Mouse (Mus musculus): Measurements from ENCODE around the gene Ngdn. TPM values are rescaled to one million over a fixed set of nuclear protein-coding genes. Genes with fewer than 3 reads are reported as not detected.
A peak's percentile ranks its signal among the peaks of the same experiment; 100 is the strongest.

Ngdn gene
- total and polyA plus RNA-seq, 2 experiments from 2014 or later: 50.1 to 50.9 TPM

GRCm38 (mm10) chr14:55023011-55023410 lies 7.8 kb downstream of the Ngdn start:
- Histone ChIP-seq H3K27me3 (ENCODE audit: control insufficient read depth, insufficient read depth, low read length) (no peaks in the 10 kb centered on the region), H3K4me2 (ENCODE audit: low read depth, low read length) (no peak overlapping the region), H3K4me3 (ENCODE audit: low read depth, low read length) (no peak overlapping the region), H3K4me1 (ENCODE audit: control insufficient read depth, insufficient read depth) (no peaks in the 10 kb centered on the region), H3K36me3 (replicated peaks; ENCODE audit: control insufficient read depth, insufficient read depth, low read length) (peaks cover 59% of the 10 kb centered on the region), H3K9ac (replicated peaks; ENCODE audit: low read depth, low read length) (no peak overlapping the region), H3K9me3 (replicated peaks; ENCODE audit: control insufficient read depth, low read length) (no peaks in the 10 kb centered on the region), H3K27ac (ENCODE audit: low read depth) (no peak overlapping the region)
- no peak for TF ChIP-seq EP300 (IDR thresholded peaks at IDR 0.05; ENCODE audit: low read depth)
- TF ChIP-seq CTCF (IDR thresholded peaks at IDR 0.05; ENCODE audit: low read depth): no peak
- ATAC-seq (ENCODE audit: insufficient read depth, low read depth) (no peak), DNase-seq (ENCODE audit: low spot score) (no peak)
- WGBS: 89% methylated on average over 15 of the region's 15 CpGs

GRCm38 (mm10) chr14:55024236-55024635 lies 9.0 kb downstream of the Ngdn start:
- H3K9ac ChIP-seq (replicated peaks; ENCODE audit: low read depth, low read length): no peak overlapping the region
- H3K36me3 ChIP-seq (replicated peaks; ENCODE audit: control insufficient read depth, insufficient read depth, low read length): peaks cover 53% of the 10 kb centered on the region
- peak; percentile 69 for TF ChIP-seq CTCF (IDR thresholded peaks at IDR 0.05; ENCODE audit: low read depth)
- no peak for TF ChIP-seq EP300 (IDR thresholded peaks at IDR 0.05; ENCODE audit: low read depth)
- DNase-seq (ENCODE audit: low spot score) (no peak), ATAC-seq (ENCODE audit: insufficient read depth, low read depth) (peak; percentile 61; the same call in 1 of the 2 replicates)
- no peak overlapping the region for H3K4me3 ChIP-seq (ENCODE audit: low read depth, low read length)
- H3K27me3 ChIP-seq (ENCODE audit: control insufficient read depth, insufficient read depth, low read length): no peaks in the 10 kb centered on the region
- H3K4me1 ChIP-seq (ENCODE audit: control insufficient read depth, insufficient read depth): no peaks in the 10 kb centered on the region
- H3K4me2 ChIP-seq (ENCODE audit: low read depth, low read length): no peak overlapping the region
- 63% methylated on average over 7 of the region's 7 CpGs for WGBS
- no peak overlapping the region for H3K27ac ChIP-seq (ENCODE audit: low read depth)
- H3K9me3 ChIP-seq (replicated peaks; ENCODE audit: control insufficient read depth, low read length): no peaks in the 10 kb centered on the region

- TF ChIP-seq CTCF (IDR thresholded peaks at IDR 0.05; ENCODE audit: low read depth): peak; percentile 14; the same call in 1 of the 2 replicates
- TF ChIP-seq EP300 (IDR thresholded peaks at IDR 0.05; ENCODE audit: low read depth): no peak
- Histone ChIP-seq H3K4me1 (ENCODE audit: control insufficient read depth, insufficient read depth) (no peaks in the 10 kb centered on the region), H3K4me2 (ENCODE audit: low read depth, low read length) (no peak overlapping the region), H3K9ac (replicated peaks; ENCODE audit: low read depth, low read length) (no peak overlapping the region), H3K27ac (ENCODE audit: low read depth) (no peak overlapping the region), H3K27me3 (ENCODE audit: control insufficient read depth, insufficient read depth, low read length) (no peaks in the 10 kb centered on the region), H3K36me3 (replicated peaks; ENCODE audit: control insufficient read depth, insufficient read depth, low read length) (peaks cover 51% of the 10 kb centered on the region), H3K9me3 (replicated peaks; ENCODE audit: control insufficient read depth, low read length) (no peaks in the 10 kb centered on the region), H3K4me3 (ENCODE audit: low read depth, low read length) (no peak overlapping the region)
- DNase-seq (ENCODE audit: low spot score): no peak
- ATAC-seq (ENCODE audit: insufficient read depth, low read depth): no peak
- 82% methylated on average over 5 of the region's 5 CpGs for WGBS
Measured at GRCm38 (mm10) chr14:55025527-55025926, 10.3 kb downstream of the Ngdn start.

GRCm38 (mm10) chr14:55027251-55027650 lies 12.0 kb downstream of the Ngdn start:
- TF ChIP-seq CTCF (IDR thresholded peaks at IDR 0.05; ENCODE audit: low read depth) (no peak), EP300 (IDR thresholded peaks at IDR 0.05; ENCODE audit: low read depth) (no peak)
- no peak overlapping the region for H3K4me2 ChIP-seq (ENCODE audit: low read depth, low read length)
- 7% methylated on average over 5 of the region's 5 CpGs for WGBS

GRCm38 (mm10) chr14:55027653-55028052 lies 12.4 kb downstream of the Ngdn start:
- no peak for ATAC-seq (ENCODE audit: insufficient read depth, low read depth)
- TF ChIP-seq EP300 (IDR thresholded peaks at IDR 0.05; ENCODE audit: low read depth) (no peak), CTCF (IDR thresholded peaks at IDR 0.05; ENCODE audit: low read depth) (peak; percentile 31)
- DNase-seq (ENCODE audit: low spot score): no peak
- peaks cover 29% of the 10 kb centered on the region for H3K36me3 ChIP-seq (replicated peaks; ENCODE audit: control insufficient read depth, insufficient read depth, low read length)
- H3K27ac ChIP-seq (ENCODE audit: low read depth): no peak overlapping the region
- no peaks in the 10 kb centered on the region for H3K9me3 ChIP-seq (replicated peaks; ENCODE audit: control insufficient read depth, low read length)
- no peaks in the 10 kb centered on the region for H3K27me3 ChIP-seq (ENCODE audit: control insufficient read depth, insufficient read depth, low read length)
- H3K9ac ChIP-seq (replicated peaks; ENCODE audit: low read depth, low read length): no peak overlapping the region
- no peak overlapping the region for H3K4me3 ChIP-seq (ENCODE audit: low read depth, low read length)
- WGBS: 14% methylated on average over 6 of the region's 6 CpGs
- no peaks in the 10 kb centered on the region for H3K4me1 ChIP-seq (ENCODE audit: control insufficient read depth, insufficient read depth)
- no peak overlapping the region for H3K4me2 ChIP-seq (ENCODE audit: low read depth, low read length)

More at GRCm38 (mm10) chr14:55027251-55027650, 12.0 kb downstream of the Ngdn start:
- Histone ChIP-seq H3K36me3 (replicated peaks; ENCODE audit: control insufficient read depth, insufficient read depth, low read length) (peaks cover 33% of the 10 kb centered on the region), H3K9me3 (replicated peaks; ENCODE audit: control insufficient read depth, low read length) (no peaks in the 10 kb centered on the region), H3K9ac (replicated peaks; ENCODE audit: low read depth, low read length) (no peak overlapping the region), H3K4me1 (ENCODE audit: control insufficient read depth, insufficient read depth) (no peaks in the 10 kb centered on the region), H3K27me3 (ENCODE audit: control insufficient read depth, insufficient read depth, low read length) (no peaks in the 10 kb centered on the region), H3K4me3 (ENCODE audit: low read depth, low read length) (no peak overlapping the region), H3K27ac (ENCODE audit: low read depth) (no peak overlapping the region)
- no peak for ATAC-seq (ENCODE audit: insufficient read depth, low read depth)
- DNase-seq (ENCODE audit: low spot score): no peak

- no peaks in the 10 kb centered on the region for H3K9me3 ChIP-seq (replicated peaks; ENCODE audit: control insufficient read depth, low read length)
- ATAC-seq (ENCODE audit: insufficient read depth, low read depth): no peak
- H3K27ac ChIP-seq (ENCODE audit: low read depth): no peak overlapping the region
- no peaks in the 10 kb centered on the region for H3K27me3 ChIP-seq (ENCODE audit: control insufficient read depth, insufficient read depth, low read length)
- peaks cover 22% of the 10 kb centered on the region for H3K36me3 ChIP-seq (replicated peaks; ENCODE audit: control insufficient read depth, insufficient read depth, low read length)
- TF ChIP-seq CTCF (IDR thresholded peaks at IDR 0.05; ENCODE audit: low read depth) (no peak), EP300 (IDR thresholded peaks at IDR 0.05; ENCODE audit: low read depth) (no peak)
- no peak overlapping the region for H3K4me2 ChIP-seq (ENCODE audit: low read depth, low read length)
- no peak overlapping the region for H3K4me3 ChIP-seq (ENCODE audit: low read depth, low read length)
- WGBS: 17% methylated on average over 5 of the region's 5 CpGs
- H3K9ac ChIP-seq (replicated peaks; ENCODE audit: low read depth, low read length): no peak overlapping the region
- H3K4me1 ChIP-seq (ENCODE audit: control insufficient read depth, insufficient read depth): no peaks in the 10 kb centered on the region
- no peak for DNase-seq (ENCODE audit: low spot score)
Measured at GRCm38 (mm10) chr14:55028333-55028835, 13.1 kb downstream of the Ngdn start.
